Mouse (Mus musculus) erythroblast, embryonic 14.5 days (primary cell): ENCODE results near the gene Olfr169. TPM values are rescaled to one million over a fixed set of nuclear protein-coding genes. Genes with fewer than 3 reads are reported as not detected.
"Not testable (repeated sequence)": the region's sequence is repeated elsewhere in the genome, so short reads cannot be mapped to it uniquely, and the experiment has no call there.

Source experiments
- H3K27me3 ChIP-seq: 2 replicates; pipeline ENCODE4 v1.6.1; 2012; ENCODE audit warnings: inconsistent platforms; ENCODE audit not compliant: control insufficient read depth
- H3K36me3 ChIP-seq: 2 replicates; pipeline ENCODE4 v1.6.1; 2012; ENCODE audit warnings: mild to moderate bottlenecking, inconsistent platforms; ENCODE audit not compliant: control insufficient read depth
- H3K4me1 ChIP-seq: 2 replicates; pipeline ENCODE4 v1.6.1; 2012; ENCODE audit warnings: inconsistent platforms; ENCODE audit not compliant: control insufficient read depth
- H3K4me3 ChIP-seq: replicated peaks from 2 replicates; pipeline ENCODE3; 2012; ENCODE audit warnings: moderate library complexity, mild to moderate bottlenecking, inconsistent platforms
- H3K9me3 ChIP-seq: 2 replicates; pipeline ENCODE4 v1.6.1; 2012; ENCODE audit warnings: low read length, inconsistent platforms, mixed read lengths; ENCODE audit not compliant: control insufficient read depth
- GATA1 ChIP-seq: IDR thresholded peaks from 2 replicates; pipeline ENCODE4 v1.6.1; 2012; ENCODE audit warnings: low read length, inconsistent platforms, mixed read lengths
- TAL1 ChIP-seq: IDR thresholded peaks from 3 replicates; pipeline ENCODE4 v1.6.1; 2012; ENCODE audit warnings: low read length, inconsistent platforms, mixed read lengths
- polyA plus RNA-seq: library from polyadenylated mRNA; stranded (reverse); fragments of >175 nt; gene quantifications from 2 replicates; pipeline ENCODE4 v1.2.3, GENCODE M21; 2012

The Olfr169 gene
- polyA plus RNA-seq: not detected in 2 replicates

GRCm38 (mm10) chr16:19571709-19572108 is at the start of gene Olfr169:
Gene Olfr169, minus strand, starts transcription at chr16:19571809.
- H3K27me3 ChIP-seq, H3K36me3 ChIP-seq, H3K4me1 ChIP-seq, H3K9me3 ChIP-seq, H3K4me3 ChIP-seq: not testable (repeated sequence)

- not testable (repeated sequence) for H3K4me3 ChIP-seq, H3K36me3 ChIP-seq, H3K4me1 ChIP-seq, H3K27me3 ChIP-seq, H3K9me3 ChIP-seq
Observed at GRCm38 (mm10) chr16:19611782-19612181, 40.2 kb upstream of the Olfr169 start, which contains the start of gene Olfr170. Gene Olfr170, minus strand, starts transcription at chr16:19611882.

GRCm38 (mm10) chr16:19603166-19603565 is 31.6 kb upstream of the Olfr169 start:
- Histone ChIP-seq H3K36me3 (no peaks in the 10 kb centered on the region), H3K9me3 (peaks cover 4% of the 10 kb centered on the region; the same call in 1 of the 2 replicates), H3K27me3 (no peaks in the 10 kb centered on the region), H3K4me3 (no peak overlapping the region), H3K4me1 (no peaks in the 10 kb centered on the region)
- TF ChIP-seq GATA1: no peak
- TF ChIP-seq TAL1: no peak

GRCm38 (mm10) chr16:19553429-19553828 is 18.2 kb downstream of the Olfr169 start:
- not testable (repeated sequence) for H3K36me3 ChIP-seq

GRCm38 (mm10) chr16:19552246-19552645 is 19.4 kb downstream of the Olfr169 start:
- not testable (repeated sequence) for H3K36me3 ChIP-seq, H3K4me3 ChIP-seq, H3K27me3 ChIP-seq, H3K4me1 ChIP-seq
- H3K9me3 ChIP-seq: peaks cover 12% of the 10 kb centered on the region

More at GRCm38 (mm10) chr16:19553429-19553828, 18.2 kb downstream of the Olfr169 start:
- H3K9me3 ChIP-seq: peaks cover 14% of the 10 kb centered on the region
- not testable (repeated sequence) for H3K27me3 ChIP-seq, H3K4me1 ChIP-seq, H3K4me3 ChIP-seq

- TF ChIP-seq GATA1 (no peak), TAL1 (no peak)
- no peaks in the 10 kb centered on the region for H3K36me3 ChIP-seq
- no peaks in the 10 kb centered on the region for H3K27me3 ChIP-seq
- peaks cover 4% of the 10 kb centered on the region for H3K9me3 ChIP-seq
- H3K4me3 ChIP-seq: no peak within 1 kb of the TSS
- no peaks in the 10 kb centered on the region for H3K4me1 ChIP-seq
Observed at GRCm38 (mm10) chr16:19535455-19535854, 36.2 kb downstream of the Olfr169 start, which contains the start of gene Olfr168. Gene Olfr168, minus strand, starts transcription at chr16:19535555.

- Histone ChIP-seq H3K27me3 (no peaks in the 10 kb centered on the region), H3K4me1 (no peaks in the 10 kb centered on the region), H3K4me3 (no peak within 1 kb of the TSS), H3K36me3 (no peaks in the 10 kb centered on the region), H3K9me3 (no peaks in the 10 kb centered on the region; the same call in 1 of the 2 replicates)
- TF ChIP-seq GATA1 (no peak), TAL1 (no peak)
Observed at GRCm38 (mm10) chr16:19522166-19522565, 49.4 kb downstream of the Olfr169 start, which contains the start of gene Olfr167. Gene Olfr167, minus strand, starts transcription at chr16:19522266.

Other genes starting within 250 kb of the Olfr169 start
- not detected in 2 replicates for gene Olfr165, start 148.7 kb downstream of the Olfr169 start, polyA plus RNA-seq
- not detected in 2 replicates for gene Olfr166, start 88.1 kb downstream of the Olfr169 start, polyA plus RNA-seq
- not detected in 2 replicates for gene Olfr167, start 49.5 kb downstream of the Olfr169 start, polyA plus RNA-seq
- not detected in 2 replicates for gene Olfr168, start 36.3 kb downstream of the Olfr169 start, polyA plus RNA-seq
- not detected in 2 replicates for gene Olfr170, start 40.1 kb upstream of the Olfr169 start, polyA plus RNA-seq
- 0.06 TPM in 1 of 2 replicates, not detected in the other for gene Olfr171, start 58.1 kb upstream of the Olfr169 start, polyA plus RNA-seq
- not detected in 2 replicates for gene Lamp3, start 134.6 kb upstream of the Olfr169 start, polyA plus RNA-seq
- 0.01 TPM in 1 of 2 replicates, not detected in the other for gene B3gnt5, start 188.4 kb upstream of the Olfr169 start, polyA plus RNA-seq